Mouse (Mus musculus): ENCODE measurements around the gene Mtmr3.
A peak's percentile ranks its signal among the peaks of the same experiment; 100 is the strongest.

Mtmr3 gene

GRCm38 (mm10) chr11:4594608-4595500 is at the start of gene Mtmr3:
Gene Mtmr3, minus strand, starts transcription at chr11:4594863.
- DNase-seq = peak; percentile 90

GRCm38 (mm10) chr11:4643722-4644121 is 49.1 kb upstream of the Mtmr3 start:
- DNase-seq = no peak

GRCm38 (mm10) chr11:4641185-4641584 is 46.5 kb upstream of the Mtmr3 start:
- no peak for DNase-seq

- no peak for DNase-seq
Observed at GRCm38 (mm10) chr11:4638261-4638660, 43.6 kb upstream of the Mtmr3 start.

- DNase-seq = peak; percentile 86
Observed at GRCm38 (mm10) chr11:4637534-4638234, 43.0 kb upstream of the Mtmr3 start, which contains the start of gene Ascc2. Gene Ascc2, plus strand, starts transcription at chr11:4637747.

- DNase-seq = no peak
Observed at GRCm38 (mm10) chr11:4636782-4637342, 42.2 kb upstream of the Mtmr3 start.

GRCm38 (mm10) chr11:4634395-4634794 is 39.7 kb upstream of the Mtmr3 start:
- DNase-seq = no peak

- no peak for DNase-seq
Observed at GRCm38 (mm10) chr11:4633420-4633819, 38.8 kb upstream of the Mtmr3 start.

- no peak for DNase-seq
Observed at GRCm38 (mm10) chr11:4629861-4630280, 35.2 kb upstream of the Mtmr3 start.

- DNase-seq = no peak
Observed at GRCm38 (mm10) chr11:4627636-4628035, 33.0 kb upstream of the Mtmr3 start.

- DNase-seq = no peak
Observed at GRCm38 (mm10) chr11:4625931-4626330, 31.3 kb upstream of the Mtmr3 start.

GRCm38 (mm10) chr11:4622997-4623396 is 28.3 kb upstream of the Mtmr3 start:
- DNase-seq = no peak

- no peak for DNase-seq
Observed at GRCm38 (mm10) chr11:4622442-4622986, 27.9 kb upstream of the Mtmr3 start.

- DNase-seq = no peak
Observed at GRCm38 (mm10) chr11:4621866-4622265, 27.2 kb upstream of the Mtmr3 start.

GRCm38 (mm10) chr11:4620501-4621108 is 25.9 kb upstream of the Mtmr3 start:
- no peak for DNase-seq

- DNase-seq = no peak
Observed at GRCm38 (mm10) chr11:4620017-4620485, 25.4 kb upstream of the Mtmr3 start, which contains the start of gene Gm11032. Gene Gm11032, plus strand, starts transcription at chr11:4620067.

- no peak for DNase-seq
Observed at GRCm38 (mm10) chr11:4611904-4612303, 17.2 kb upstream of the Mtmr3 start.

GRCm38 (mm10) chr11:4606541-4606940 is 11.9 kb upstream of the Mtmr3 start:
- no peak for DNase-seq

GRCm38 (mm10) chr11:4605414-4605813 is 10.8 kb upstream of the Mtmr3 start:
- DNase-seq = no peak

GRCm38 (mm10) chr11:4604441-4604840 is 9.8 kb upstream of the Mtmr3 start:
- no peak for DNase-seq

- peak; percentile 16 for DNase-seq
Observed at GRCm38 (mm10) chr11:4602691-4603441, 8.2 kb upstream of the Mtmr3 start.

GRCm38 (mm10) chr11:4601890-4602289 is 7.2 kb upstream of the Mtmr3 start:
- DNase-seq = no peak
